Mouse (Mus musculus) adrenal gland (tissue): ENCODE results near the gene Zfp65.
"Not testable (repeated sequence)": the region's sequence is repeated elsewhere in the genome, so short reads cannot be mapped to it uniquely, and the experiment has no call there.

ENCODE experiments used
- intact Hi-C: fragments of 180-260 bp; cut with DNase I; formaldehyde crosslinking; loops from one replicate; pipeline ENCODE4 v1.15.1; 2025
- long read RNA-seq, 2 experiments: library from polyadenylated mRNA; unstranded; transcript quantifications; one replicate each; pipeline ENCODE4 v2.0.0; 2020; ENCODE audit warnings: borderline replicate concordance in 1 of 2; ENCODE audit not compliant: insufficient replicate concordance in 1 of 2

Zfp65 gene
- long read RNA-seq, experiment 1, partial matches to known transcripts, result 0 of 1 reads
- long read RNA-seq, experiment 1, other reads (novel, unspliced or antisense), result 1 of 1 reads
- long read RNA-seq, experiment 2, partial matches to known transcripts, result 1 of 3 reads
- long read RNA-seq, experiment 2, other reads (novel, unspliced or antisense), result 2 of 3 reads

GRCm38 (mm10) chr13:67728641-67729318, at the start of gene Zfp65:
TSS of gene Zfp65 (minus strand) at chr13:67729173.
- intact Hi-C loops, result loop anchor here (10.0 kb wide), 2 partner anchors 94 to 106 kb away; partner anchors contain the start of genes Gm10037, Gm49345 and Zfp729a

DNA sequence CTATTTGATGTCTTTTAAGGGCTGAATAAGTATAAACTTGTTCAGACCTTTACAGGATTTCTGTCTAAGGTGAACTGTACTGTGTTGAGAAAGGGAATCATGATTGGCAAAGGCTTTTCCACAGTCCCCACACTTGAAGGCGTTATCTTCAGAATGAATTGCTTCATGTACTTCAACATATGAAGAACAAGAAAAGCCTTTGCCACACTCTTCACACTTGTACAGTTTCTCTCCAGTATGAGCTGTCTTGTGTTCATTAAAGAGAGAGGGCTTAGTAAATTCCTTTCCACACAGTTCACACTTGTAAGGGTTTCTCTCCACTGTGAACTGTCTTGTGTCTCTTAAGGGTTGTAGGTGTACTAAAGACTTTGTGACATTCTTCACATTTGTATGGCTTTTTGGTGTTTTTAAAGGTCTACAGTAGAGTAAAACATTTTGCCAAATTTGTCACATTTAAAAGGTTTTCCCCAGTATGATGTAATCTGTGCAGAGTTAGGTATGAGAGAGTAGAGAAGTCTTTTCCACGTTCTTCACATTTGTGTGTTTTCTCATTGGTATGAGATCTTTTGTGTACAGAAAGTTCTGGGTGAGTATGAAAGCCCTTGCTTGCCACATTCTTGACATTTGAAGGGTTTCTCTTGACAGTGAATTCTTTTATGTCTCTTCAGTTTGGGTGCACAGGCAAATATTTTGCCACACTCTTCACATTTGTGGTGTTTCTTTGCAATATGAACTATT, 34.2 kb upstream of the Zfp65 start:
- intact Hi-C loops, result no loop called here

DNA sequence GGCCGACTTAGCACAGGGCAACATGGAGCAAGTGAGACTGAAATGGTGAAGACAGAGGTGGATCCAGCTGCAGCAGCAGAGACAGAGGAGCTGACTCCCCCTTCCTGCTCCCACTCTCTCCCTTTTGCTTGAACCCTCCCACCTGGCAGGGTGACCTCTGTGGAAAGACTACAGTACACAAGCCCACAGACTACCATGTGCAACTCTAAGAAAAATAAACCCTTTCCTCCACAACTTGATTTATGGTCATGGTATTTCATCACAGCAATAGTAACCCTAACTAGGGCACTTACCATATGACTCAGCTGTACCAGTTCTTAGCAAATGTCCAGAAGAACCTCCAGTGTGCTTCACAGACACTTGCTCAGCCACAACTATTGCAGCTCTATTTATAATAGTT, 31.0 kb upstream of the Zfp65 start:
- intact Hi-C loops, result no loop called here

GRCm38 (mm10) chr13:67755761-67756160, 26.8 kb upstream of the Zfp65 start:
- intact Hi-C loops, result no loop called here

DNA sequence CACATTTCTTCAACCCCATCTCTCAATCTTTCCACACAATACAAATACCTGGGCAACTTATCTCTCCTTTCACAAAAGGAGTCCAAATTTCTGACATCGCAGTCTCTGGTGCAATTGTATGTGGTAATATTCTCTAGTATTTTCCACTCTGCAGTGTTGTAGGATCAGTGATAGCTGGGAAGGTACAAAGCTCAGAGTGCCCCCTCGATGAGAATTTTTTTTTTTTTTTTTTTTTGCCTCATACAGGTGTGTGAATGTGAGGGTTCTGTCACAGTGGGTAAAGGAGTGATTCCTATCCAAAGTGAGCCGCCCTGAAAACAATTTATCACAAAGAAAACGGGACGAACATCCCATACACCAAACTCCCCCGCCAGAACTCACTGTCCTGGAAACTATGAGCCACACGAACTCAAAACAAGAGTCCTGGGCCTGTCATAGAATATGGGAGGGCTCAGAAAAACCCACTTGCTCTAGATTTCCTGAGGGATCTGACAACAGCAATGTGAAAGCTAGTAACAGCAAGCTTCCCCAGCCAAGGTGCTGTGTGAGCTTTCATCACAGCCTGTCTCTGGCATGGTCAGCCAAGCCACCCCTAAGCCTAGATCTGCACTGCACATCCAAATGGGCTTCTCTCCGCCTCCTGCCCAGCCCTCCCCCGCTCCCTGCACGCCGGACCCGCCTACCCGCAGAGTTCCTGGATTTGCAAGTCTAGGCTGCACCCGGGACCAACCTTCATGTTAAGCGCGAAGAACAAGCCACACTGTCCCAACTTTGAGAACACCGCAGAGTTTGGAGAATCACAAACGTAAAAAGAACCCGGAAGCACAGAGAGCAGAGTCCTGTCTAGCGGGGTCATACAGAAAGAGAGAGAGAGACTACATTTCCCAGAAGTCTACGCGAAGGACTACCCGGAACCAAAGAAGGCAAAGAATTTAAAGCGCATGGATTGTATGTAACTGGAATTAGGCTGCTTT, 25.6 kb upstream of the Zfp65 start, which contains the start of gene Zfp85:
Gene Zfp85 (minus strand): TSS at position 896 of the 974 bp plus-strand sequence.
- intact Hi-C loops, result no loop called here

GRCm38 (mm10) chr13:67743896-67744295, 14.9 kb upstream of the Zfp65 start:
- intact Hi-C loops, result no loop called here

DNA sequence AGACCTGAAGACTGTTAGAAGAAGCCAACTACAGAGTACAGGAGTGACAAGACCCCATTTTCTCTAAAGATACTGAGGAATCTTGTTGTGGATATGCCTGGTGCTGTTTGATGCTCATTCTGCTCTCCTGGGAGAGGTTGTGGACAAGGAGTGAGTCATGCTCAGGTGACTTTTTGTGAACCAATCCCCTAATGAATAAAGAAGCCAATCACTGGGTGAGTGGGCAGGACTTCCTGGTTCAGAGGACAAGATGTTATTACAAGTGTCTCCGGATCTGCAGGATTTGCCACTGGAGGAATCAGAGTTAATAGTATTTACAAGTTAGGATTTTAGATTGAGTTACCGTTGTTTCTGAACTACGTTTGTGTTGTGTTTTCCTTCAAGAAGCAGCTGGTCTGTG, 14.0 kb upstream of the Zfp65 start:
- intact Hi-C loops, result no loop called here

GRCm38 (mm10) chr13:67734391-67734790, 5.4 kb upstream of the Zfp65 start:
- intact Hi-C loops, result not testable (repeated sequence)

DNA sequence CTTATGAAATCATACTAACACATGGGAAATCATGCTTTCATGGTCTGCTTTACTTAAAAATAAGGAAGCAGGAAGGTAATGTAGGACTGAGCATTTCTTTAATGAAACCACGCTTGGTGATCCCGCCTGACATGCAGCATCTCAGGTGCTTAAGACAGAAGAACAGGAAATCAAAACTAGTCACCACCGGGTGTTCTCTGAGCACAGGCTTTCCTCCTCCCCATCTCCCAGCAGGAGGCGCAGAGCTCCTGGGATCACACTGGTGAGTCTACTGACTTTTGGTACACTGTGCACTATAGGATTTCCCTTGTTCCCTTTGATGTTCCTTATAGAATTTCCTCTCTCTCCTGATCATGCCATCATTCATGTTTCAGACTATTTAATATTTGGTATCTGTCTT, 468 bp upstream of the Zfp65 start:
- intact Hi-C loops, result loop anchor here (10.0 kb wide), 2 partner anchors 95 to 105 kb away; partner anchors contain the start of genes Gm10037, Gm49345 and Zfp729a

- intact Hi-C loops, result loop anchor here (10.0 kb wide), 2 partner anchors 93 to 107 kb away; partner anchors contain the start of genes Gm10037, Gm49345 and Zfp729a
Observed at GRCm38 (mm10) chr13:67728106-67728505, 867 bp downstream of the Zfp65 start.

- intact Hi-C loops, result loop anchor here (10.0 kb wide), 2 partner anchors 91 to 109 kb away; partner anchors contain the start of genes Gm10037, Gm49345 and Zfp729a
Observed at GRCm38 (mm10) chr13:67725331-67725730, 3.6 kb downstream of the Zfp65 start.

- intact Hi-C loops, result loop anchor here (5.0 to 10.0 kb wide), 3 partner anchors 42 to 111 kb away; partner anchors contain the start of genes Gm10037, Gm49345 and Zfp729a
Observed at GRCm38 (mm10) chr13:67723848-67724479, 5.0 kb downstream of the Zfp65 start.

- intact Hi-C loops, result no loop called here
Observed at GRCm38 (mm10) chr13:67686971-67687370, 42.0 kb downstream of the Zfp65 start, which contains the start of gene Zfp738. TSS of gene Zfp738 (minus strand) at chr13:67687071.

GRCm38 (mm10) chr13:67683841-67684240, 45.1 kb downstream of the Zfp65 start:
- intact Hi-C loops, result loop anchor here (2.0 to 5.0 kb wide), 2 partner anchors 38 to 47 kb away; partner anchors contain the start of genes Gm49345 and Zfp729a

DNA sequence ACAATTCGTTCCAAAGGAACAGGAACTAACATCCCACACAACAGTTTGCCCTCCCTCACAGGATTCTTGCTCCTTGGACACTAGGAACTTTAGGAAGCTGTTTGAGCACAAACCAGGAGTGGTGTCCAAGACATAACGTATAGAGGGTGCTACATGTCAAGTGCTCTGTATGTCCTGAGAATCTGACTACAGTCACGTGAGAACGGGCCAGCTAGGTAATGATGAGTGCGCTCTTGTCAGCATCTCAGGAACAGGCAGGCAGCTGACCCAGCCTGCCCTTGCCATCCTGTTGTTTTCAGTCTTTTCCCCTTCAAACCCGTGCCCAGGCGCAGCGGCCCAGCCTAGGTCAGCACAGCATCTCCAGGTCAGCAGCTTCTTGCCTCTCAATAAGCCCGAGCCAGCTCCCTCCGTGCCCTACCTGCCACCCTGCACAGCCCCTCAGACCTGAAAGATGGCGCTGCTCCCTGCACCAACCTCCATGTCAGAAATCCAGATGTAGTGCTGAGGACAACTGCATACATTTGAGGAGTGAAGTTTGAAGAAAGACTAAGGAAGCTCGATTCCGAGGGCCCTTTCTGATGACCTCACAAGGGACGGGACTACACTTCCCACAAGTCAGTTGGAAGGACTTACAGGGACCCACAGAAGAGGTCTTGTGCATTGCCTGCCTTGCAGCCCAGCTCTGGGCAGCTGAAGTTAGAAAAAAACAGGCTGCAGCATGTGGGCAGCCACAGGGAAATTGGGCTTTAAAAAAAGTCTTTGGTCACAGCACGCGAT, 45.8 kb downstream of the Zfp65 start:
- intact Hi-C loops, result loop anchor here (2.0 to 5.0 kb wide), 2 partner anchors 39 to 46 kb away; partner anchors contain the start of genes Gm49345 and Zfp729a

- intact Hi-C loops, result no loop called here
Observed at GRCm38 (mm10) chr13:67674902-67675301, 54.1 kb downstream of the Zfp65 start.
